Mouse (Mus musculus) liver, postnatal 0 days (tissue): ENCODE data around the gene Cyth1. TPM values are rescaled to one million over a fixed set of nuclear protein-coding genes. Genes with fewer than 3 reads are reported as not detected.

Experiments
- ATAC-seq: fragments of 200-750 bp; cut with Nextera tagmentation; 2 replicates; pipeline ENCODE4 v1.8.0; 2017; ENCODE audit warnings: mild to moderate bottlenecking, moderate library complexity
- DNase-seq: peaks from one replicate; pipeline ENCODE4 v3.0.0-alpha.2; 2016
- H3K27ac ChIP-seq: fragments of 300-500 bp; sonication (generic); 2 replicates; pipeline ENCODE4 v1.5.1; 2014; ENCODE audit warnings: antibody characterized with exemption, moderate library complexity, mild to moderate bottlenecking, low read depth
- H3K27me3 ChIP-seq: fragments of 300-500 bp; sonication (generic); 2 replicates; pipeline ENCODE4 v1.6.1; 2014; ENCODE audit warnings: low read length, control low read depth, mixed read lengths; ENCODE audit not compliant: insufficient read depth
- H3K36me3 ChIP-seq: fragments of 300-500 bp; sonication (generic); replicated peaks from 2 replicates; pipeline ENCODE4 v1.6.1; 2014; ENCODE audit warnings: mild to moderate bottlenecking, control low read depth, low read length, moderate library complexity, mixed read lengths; ENCODE audit not compliant: insufficient read depth
- H3K4me1 ChIP-seq: fragments of 300-500 bp; sonication (generic); 2 replicates; pipeline ENCODE4 v1.6.1; 2014; ENCODE audit warnings: antibody characterized with exemption, mild to moderate bottlenecking, control low read depth; ENCODE audit not compliant: insufficient read depth
- H3K4me2 ChIP-seq: fragments of 300-500 bp; sonication (generic); 2 replicates; pipeline ENCODE4 v1.6.1; 2014; ENCODE audit warnings: low read depth, mild to moderate bottlenecking, low read length, moderate library complexity, mixed read lengths
- H3K4me3 ChIP-seq: fragments of 300-500 bp; sonication (generic); 2 replicates; pipeline ENCODE4 v1.5.1; 2014; ENCODE audit warnings: low read depth, low read length
- H3K9ac ChIP-seq: fragments of 300-500 bp; sonication (generic); replicated peaks from 2 replicates; pipeline ENCODE4 v1.6.1; 2014; ENCODE audit warnings: mild to moderate bottlenecking, moderate library complexity
- H3K9me3 ChIP-seq: fragments of 300-500 bp; sonication (generic); 2 replicates; pipeline ENCODE4 v1.6.1; 2016; ENCODE audit warnings: mild to moderate bottlenecking, control low read depth, low read length, mixed read lengths
- CTCF ChIP-seq: sonication (generic); IDR thresholded peaks from 2 replicates; pipeline ENCODE4 v1.5.1; 2016; ENCODE audit warnings: antibody characterized with exemption, low read depth
- EP300 ChIP-seq: IDR thresholded peaks from 2 replicates; pipeline ENCODE4 v1.6.1; 2016; ENCODE audit warnings: antibody characterized with exemption, low read depth, mild to moderate bottlenecking
- WGBS: fragments of 180-500 bp; shearing (Covaris S2); extraction: QIAGEN DNeasy Blood & Tissue Kit; methylation state at CpG from one replicate; pipeline ENCODE4 v1.1.7; 2014; ENCODE audit not compliant: insufficient replicate concordance; 5-methylcytosine and 5-hydroxymethylcytosine counted together
- polyA plus RNA-seq: library from polyadenylated mRNA; unstranded; fragments of >200 nt; fragmentation: Nextera tagmentation; extraction: Ambion mirVana; gene quantifications from 2 replicates; pipeline ENCODE4 v1.2.1, GENCODE M21; 2015

The Cyth1 gene
- polyA plus RNA-seq, 1 experiment from 2014 or later: 7.0 TPM

- TF ChIP-seq CTCF (no peak), EP300 (no peak)
- ATAC-seq (no peak), DNase-seq (no peak)
- Histone ChIP-seq H3K36me3 (no peaks in the 10 kb centered on the region), H3K27me3 (no peaks in the 10 kb centered on the region), H3K4me2 (no peak overlapping the region), H3K9me3 (no peaks in the 10 kb centered on the region), H3K27ac (no peak overlapping the region), H3K9ac (no peak overlapping the region), H3K4me1 (peaks cover 5% of the 10 kb centered on the region; the same call in 1 of the 2 replicates), H3K4me3 (no peak overlapping the region)
- WGBS: 71% methylated on average over 8 of the region's 8 CpGs
Measured at GRCm38 (mm10) chr11:118132136-118132535, 116.3 kb downstream of the Cyth1 start.

- Histone ChIP-seq H3K27me3 (no peaks in the 10 kb centered on the region), H3K9me3 (no peaks in the 10 kb centered on the region), H3K36me3 (no peaks in the 10 kb centered on the region), H3K4me2 (no peak within 1 kb of the TSS), H3K9ac (no peak within 1 kb of the TSS), H3K4me3 (no peak within 1 kb of the TSS), H3K27ac (no peak within 1 kb of the TSS), H3K4me1 (peaks cover 5% of the 10 kb centered on the region; the same call in 1 of the 2 replicates)
- no peak for TF ChIP-seq EP300
- TF ChIP-seq CTCF: no peak
- no peak for DNase-seq
- 73% methylated on average over 7 of the region's 7 CpGs for WGBS
- ATAC-seq: no peak
Measured at GRCm38 (mm10) chr11:118130534-118130933, 117.9 kb downstream of the Cyth1 start, which contains the start of gene Dnah17. Dnah17 (minus strand) TSS chr11:118130634.

- Histone ChIP-seq H3K27ac (no peak overlapping the region), H3K9ac (no peak overlapping the region), H3K36me3 (no peaks in the 10 kb centered on the region), H3K4me3 (no peak overlapping the region), H3K27me3 (no peaks in the 10 kb centered on the region), H3K4me1 (peaks cover 5% of the 10 kb centered on the region; the same call in 1 of the 2 replicates), H3K4me2 (no peak overlapping the region), H3K9me3 (no peaks in the 10 kb centered on the region)
- TF ChIP-seq CTCF: no peak
- no peak for TF ChIP-seq EP300
- DNase-seq (no peak), ATAC-seq (no peak)
- WGBS: 56% methylated on average over 2 of the region's 2 CpGs
Measured at GRCm38 (mm10) chr11:118129812-118130211, 118.6 kb downstream of the Cyth1 start.

- WGBS: 55% methylated on average over 11 of the region's 11 CpGs
Measured at GRCm38 (mm10) chr11:118121592-118121991, 126.8 kb downstream of the Cyth1 start.

GRCm38 (mm10) chr11:118118777-118119176 is 129.6 kb downstream of the Cyth1 start:
- DNase-seq (no peak), ATAC-seq (no peak)
- Histone ChIP-seq H3K27ac (no peak overlapping the region), H3K4me2 (no peak overlapping the region), H3K27me3 (no peaks in the 10 kb centered on the region), H3K9ac (no peak overlapping the region), H3K4me3 (no peak overlapping the region), H3K9me3 (no peaks in the 10 kb centered on the region), H3K36me3 (no peaks in the 10 kb centered on the region), H3K4me1 (peaks cover 13% of the 10 kb centered on the region)
- WGBS: 69% methylated on average over 8 of the region's 8 CpGs
- TF ChIP-seq CTCF: no peak
- TF ChIP-seq EP300: no peak

More at GRCm38 (mm10) chr11:118121592-118121991, 126.8 kb downstream of the Cyth1 start:
- no peak overlapping the region for H3K9ac ChIP-seq
- no peak overlapping the region for H3K4me3 ChIP-seq
- peak overlapping the region; percentile 28; the same call in 1 of the 2 replicates for H3K4me2 ChIP-seq
- DNase-seq: no peak
- no peaks in the 10 kb centered on the region for H3K36me3 ChIP-seq
- TF ChIP-seq CTCF: no peak
- TF ChIP-seq EP300: no peak
- peaks cover 10% of the 10 kb centered on the region for H3K4me1 ChIP-seq
- no peaks in the 10 kb centered on the region for H3K9me3 ChIP-seq
- ATAC-seq: peak; percentile 75
- H3K27ac ChIP-seq: no peak overlapping the region
- H3K27me3 ChIP-seq: no peaks in the 10 kb centered on the region

GRCm38 (mm10) chr11:118114581-118115110 is 133.7 kb downstream of the Cyth1 start:
- TF ChIP-seq CTCF (no peak), EP300 (no peak)
- Histone ChIP-seq H3K9ac (no peak overlapping the region), H3K4me2 (no peak overlapping the region), H3K27me3 (no peaks in the 10 kb centered on the region), H3K4me1 (peaks cover 3% of the 10 kb centered on the region), H3K27ac (no peak overlapping the region), H3K36me3 (no peaks in the 10 kb centered on the region), H3K4me3 (no peak overlapping the region), H3K9me3 (no peaks in the 10 kb centered on the region)
- no peak for DNase-seq
- WGBS: 34% methylated on average over 8 of the region's 8 CpGs
- ATAC-seq: no peak; the same call in 1 of the 2 replicates
